8 mouse cellular contexts compared by ENCODE assay signal in genomic region chr1:163403498-163404126, GRCm38 (mm10). TPM values are rescaled to one million over a fixed set of nuclear protein-coding genes. Genes with fewer than 3 reads are reported as not detected.
DNase-seq lines count a peak whose midpoint lies in the region; ATAC-seq lines count a peak whose summit lies in the region.

Gene Gorab, minus strand, starts transcription at chr1:163403669.

- peak; percentile 98 for DNase-seq in adipocyte (ENCODE audit: low spot score)
- DNase-seq in embryo, embryonic 10 days (ENCODE audit: low spot score): peak; percentile 96
- peak; percentile 90 for DNase-seq in gastrocnemius, postnatal 10 days
- DNase-seq in induced T-regulatory cell, adult 2 months (ENCODE audit: low read depth): peak; percentile 96
- DNase-seq in left cerebral cortex, adult 9 months (ENCODE audit: low spot score in 2 of 2): peak; percentile 85 to 97
- DNase-seq in right cerebral cortex, postnatal 14 days: peak; percentile 95
- peak; percentile 91 to 94 for DNase-seq in urinary bladder, postnatal 36 days (ENCODE audit: low spot score in 2 of 2)

- peak; percentile 98 for ATAC-seq in megakaryocyte progenitor cell, adult 5-6 weeks (replicated peaks; ENCODE audit: poor library complexity)

RNA-seq across cellular contexts. Expression of gene Gorab, which starts in this region (rescaled TPM):
- total RNA-seq in gastrocnemius, postnatal 10 days (2021): 1 to 10 TPM; 5.5 to 6.2 TPM
- 8.1 and 10.1 TPM in 2 replicates for total RNA-seq in megakaryocyte progenitor cell, adult 5-6 weeks (2015)
- 8.5 and 9.5 TPM in 2 replicates for total RNA-seq in megakaryocyte progenitor cell, adult 5-6 weeks (2017)

Comparison
In these comparisons a context has a peak if more than half of its experiments do, and no peak if none do; other contexts are left out.
1. Peak in every context shown above with its lines: DNase-seq and ATAC-seq.